Mouse (Mus musculus) telencephalon, adult 2 months (tissue): ENCODE measurements around the gene Csnk2b.
"Not testable (repeated sequence)": the region's sequence is repeated elsewhere in the genome, so short reads cannot be mapped to it uniquely, and the experiment has no call there.

ENCODE experiments used
- DNase-seq: peaks from one replicate; pipeline ENCODE4 v3.0.0-alpha.2; 2011; ENCODE audit warnings: low read depth, low spot score

Csnk2b gene

GRCm38 (mm10) chr17:35152121-35152520 lies 30.3 kb upstream of the Csnk2b start:
- DNase-seq, result no peak

GRCm38 (mm10) chr17:35147922-35148639 lies 26.2 kb upstream of the Csnk2b start:
- no peak for DNase-seq

GRCm38 (mm10) chr17:35147348-35147747 lies 25.5 kb upstream of the Csnk2b start:
- no peak for DNase-seq

GRCm38 (mm10) chr17:35146139-35146538 lies 24.3 kb upstream of the Csnk2b start:
- no peak for DNase-seq

GRCm38 (mm10) chr17:35141971-35142370 lies 20.1 kb upstream of the Csnk2b start:
- DNase-seq, result no peak

GRCm38 (mm10) chr17:35140490-35140996 lies 18.7 kb upstream of the Csnk2b start:
- DNase-seq, result no peak

- DNase-seq, result no peak
Observed at GRCm38 (mm10) chr17:35139269-35139668, 17.4 kb upstream of the Csnk2b start.

GRCm38 (mm10) chr17:35135591-35136320 lies 13.9 kb upstream of the Csnk2b start:
- DNase-seq, result no peak

- DNase-seq, result peak; percentile 93
Observed at GRCm38 (mm10) chr17:35134801-35135590, 13.1 kb upstream of the Csnk2b start, which contains the start of gene Bag6. Gene Bag6 (plus strand): TSS chr17:35135178.

GRCm38 (mm10) chr17:35133517-35133916 lies 11.7 kb upstream of the Csnk2b start:
- DNase-seq, result no peak

- no peak for DNase-seq
Observed at GRCm38 (mm10) chr17:35132174-35132560, 10.3 kb upstream of the Csnk2b start.

GRCm38 (mm10) chr17:35131500-35132173 lies 9.8 kb upstream of the Csnk2b start, which contains the start of gene Apom:
Gene Apom (minus strand): TSS chr17:35132050.
- no peak for DNase-seq

GRCm38 (mm10) chr17:35131038-35131437 lies 9.2 kb upstream of the Csnk2b start:
- DNase-seq, result no peak

- no peak for DNase-seq
Observed at GRCm38 (mm10) chr17:35128996-35129395, 7.1 kb upstream of the Csnk2b start.

- DNase-seq, result no peak
Observed at GRCm38 (mm10) chr17:35127017-35127416, 5.2 kb upstream of the Csnk2b start.

GRCm38 (mm10) chr17:35126206-35126611 lies 4.4 kb upstream of the Csnk2b start, which contains the start of gene D17H6S53E:
Gene D17H6S53E (plus strand): TSS chr17:35126373.
- peak; percentile 46 for DNase-seq

- no peak for DNase-seq
Observed at GRCm38 (mm10) chr17:35125578-35125977, 3.7 kb upstream of the Csnk2b start.

- no peak for DNase-seq
Observed at GRCm38 (mm10) chr17:35125081-35125480, 3.2 kb upstream of the Csnk2b start.

GRCm38 (mm10) chr17:35124261-35124896 lies 2.5 kb upstream of the Csnk2b start:
- not testable (repeated sequence) for DNase-seq

- not testable (repeated sequence) for DNase-seq
Observed at GRCm38 (mm10) chr17:35123287-35123686, 1.4 kb upstream of the Csnk2b start.
